Mouse (Mus musculus) hindbrain, embryonic 16.5 days (tissue): ENCODE results near the gene Nedd8. TPM values are rescaled to one million over a fixed set of nuclear protein-coding genes. Genes with fewer than 3 reads are reported as not detected.

Source experiments
- ATAC-seq: fragments of 200-750 bp; cut with Nextera tagmentation; 2 replicates; pipeline ENCODE4 v1.8.0; 2017; ENCODE audit warnings: moderate TSS enrichment, moderate library complexity
- H3K27ac ChIP-seq: fragments of 300-500 bp; sonication (generic); 2 replicates; pipeline ENCODE4 v1.5.1; 2014; ENCODE audit warnings: low read depth, mild to moderate bottlenecking, control low read depth, low read length, moderate library complexity
- H3K27me3 ChIP-seq: fragments of 300-500 bp; sonication (generic); replicated peaks from 2 replicates; pipeline ENCODE4 v1.6.1; 2014; ENCODE audit warnings: low read length; ENCODE audit not compliant: control insufficient read depth, insufficient read depth
- H3K36me3 ChIP-seq: fragments of 300-500 bp; sonication (generic); 2 replicates; pipeline ENCODE4 v1.6.1; 2014; ENCODE audit warnings: mild to moderate bottlenecking, low read length, moderate library complexity, mixed read lengths; ENCODE audit not compliant: control insufficient read depth, insufficient read depth
- H3K4me1 ChIP-seq: fragments of 300-500 bp; sonication (generic); 2 replicates; pipeline ENCODE4 v1.6.1; 2014; ENCODE audit warnings: low read depth, low read length; ENCODE audit not compliant: control insufficient read depth, insufficient read depth
- H3K4me2 ChIP-seq: fragments of 300-500 bp; sonication (generic); 2 replicates; pipeline ENCODE4 v1.6.1; 2014; ENCODE audit warnings: mild to moderate bottlenecking, low read length, control low read depth, moderate library complexity
- H3K4me3 ChIP-seq: fragments of 300-500 bp; sonication (generic); 2 replicates; pipeline ENCODE4 v1.5.1; 2014; ENCODE audit warnings: mild to moderate bottlenecking, low read length, control low read depth, moderate library complexity
- H3K9ac ChIP-seq: fragments of 300-500 bp; sonication (generic); 2 replicates; pipeline ENCODE4 v1.6.1; 2014; ENCODE audit warnings: low read depth, mild to moderate bottlenecking, control low read depth, low read length, moderate library complexity
- H3K9me3 ChIP-seq: fragments of 300-500 bp; sonication (generic); 2 replicates; pipeline ENCODE4 v1.6.1; 2014; ENCODE audit warnings: mild to moderate bottlenecking, low read length, moderate library complexity; ENCODE audit not compliant: control insufficient read depth
- WGBS: fragments of 180-500 bp; shearing (Covaris S2); extraction: QIAGEN DNeasy Blood & Tissue Kit; methylation state at CpG from one replicate; pipeline ENCODE4 v1.1.7; 2014; 5-methylcytosine and 5-hydroxymethylcytosine counted together
- polyA plus RNA-seq: library from polyadenylated mRNA; unstranded; fragments of >200 nt; fragmentation: Nextera tagmentation; extraction: Ambion mirVana; gene quantifications from 2 replicates; pipeline ENCODE4 v1.2.1, GENCODE M21; 2015

The Nedd8 gene
- polyA plus RNA-seq, 1 experiment from 2014 or later, result 599 TPM

GRCm38 (mm10) chr14:55711786-55712185, 39.9 kb upstream of the Nedd8 start:
- H3K4me2 ChIP-seq, result no peak overlapping the region
- no peak overlapping the region for H3K9ac ChIP-seq
- no peak overlapping the region for H3K4me3 ChIP-seq
- WGBS, result 84% methylated on average over 7 of the region's 7 CpGs
- no peaks in the 10 kb centered on the region for H3K4me1 ChIP-seq
- peaks cover 3% of the 10 kb centered on the region; the same call in 1 of the 2 replicates for H3K27me3 ChIP-seq
- ATAC-seq, result no peak
- no peaks in the 10 kb centered on the region for H3K36me3 ChIP-seq
- H3K9me3 ChIP-seq, result no peaks in the 10 kb centered on the region
- H3K27ac ChIP-seq, result no peak overlapping the region

GRCm38 (mm10) chr14:55709509-55709908, 37.6 kb upstream of the Nedd8 start:
- WGBS, result 87% methylated on average over 4 of the region's 4 CpGs
- H3K9me3 ChIP-seq, result no peaks in the 10 kb centered on the region

GRCm38 (mm10) chr14:55707397-55707796, 35.5 kb upstream of the Nedd8 start:
- 84% methylated on average over 5 of the region's 5 CpGs for WGBS
- H3K27ac ChIP-seq, result no peak overlapping the region
- no peaks in the 10 kb centered on the region for H3K27me3 ChIP-seq
- H3K9me3 ChIP-seq, result no peaks in the 10 kb centered on the region
- H3K4me2 ChIP-seq, result no peak overlapping the region
- no peaks in the 10 kb centered on the region for H3K4me1 ChIP-seq
- no peak overlapping the region for H3K4me3 ChIP-seq
- H3K36me3 ChIP-seq, result no peaks in the 10 kb centered on the region
- no peak overlapping the region for H3K9ac ChIP-seq
- no peak for ATAC-seq

More at GRCm38 (mm10) chr14:55709509-55709908, 37.6 kb upstream of the Nedd8 start:
- Histone ChIP-seq H3K4me3 (no peak overlapping the region), H3K4me1 (no peaks in the 10 kb centered on the region), H3K27ac (no peak overlapping the region), H3K9ac (no peak overlapping the region), H3K27me3 (peaks cover 3% of the 10 kb centered on the region; the same call in 1 of the 2 replicates), H3K4me2 (no peak overlapping the region), H3K36me3 (no peaks in the 10 kb centered on the region)
- no peak for ATAC-seq

GRCm38 (mm10) chr14:55706051-55706600, 34.2 kb upstream of the Nedd8 start:
- Histone ChIP-seq H3K9me3 (no peaks in the 10 kb centered on the region), H3K36me3 (no peaks in the 10 kb centered on the region), H3K27me3 (no peaks in the 10 kb centered on the region), H3K4me3 (no peak overlapping the region), H3K4me2 (no peak overlapping the region), H3K4me1 (no peaks in the 10 kb centered on the region), H3K27ac (no peak overlapping the region), H3K9ac (no peak overlapping the region)
- no peak for ATAC-seq
- WGBS, result 90% methylated on average over 8 of the region's 8 CpGs

GRCm38 (mm10) chr14:55702761-55703160, 30.8 kb upstream of the Nedd8 start:
- H3K36me3 ChIP-seq, result no peaks in the 10 kb centered on the region
- WGBS, result 77% methylated on average over 6 of the region's 6 CpGs

GRCm38 (mm10) chr14:55701131-55701530, 29.2 kb upstream of the Nedd8 start:
- ATAC-seq, result no peak
- Histone ChIP-seq H3K9me3 (no peaks in the 10 kb centered on the region), H3K27ac (no peak overlapping the region), H3K36me3 (no peaks in the 10 kb centered on the region), H3K9ac (no peak overlapping the region), H3K4me2 (no peak overlapping the region), H3K27me3 (no peaks in the 10 kb centered on the region), H3K4me3 (no peak overlapping the region), H3K4me1 (no peaks in the 10 kb centered on the region)
- 61% methylated on average over 9 of the region's 9 CpGs for WGBS

More at GRCm38 (mm10) chr14:55702761-55703160, 30.8 kb upstream of the Nedd8 start:
- Histone ChIP-seq H3K4me3 (no peak overlapping the region), H3K4me2 (no peak overlapping the region), H3K9ac (no peak overlapping the region), H3K9me3 (no peaks in the 10 kb centered on the region), H3K27ac (no peak overlapping the region), H3K27me3 (no peaks in the 10 kb centered on the region), H3K4me1 (no peaks in the 10 kb centered on the region)
- ATAC-seq, result no peak

- no peak for ATAC-seq
- Histone ChIP-seq H3K27ac (no peak overlapping the region), H3K4me3 (no peak overlapping the region), H3K4me2 (no peak overlapping the region), H3K36me3 (no peaks in the 10 kb centered on the region), H3K9ac (no peak overlapping the region), H3K27me3 (no peaks in the 10 kb centered on the region), H3K9me3 (no peaks in the 10 kb centered on the region), H3K4me1 (no peaks in the 10 kb centered on the region)
- WGBS, result 87% methylated on average over 4 of the region's 4 CpGs
Observed at GRCm38 (mm10) chr14:55697226-55697625, 25.3 kb upstream of the Nedd8 start.

- H3K27ac ChIP-seq, result no peak overlapping the region
Observed at GRCm38 (mm10) chr14:55689433-55689832, 17.5 kb upstream of the Nedd8 start.

GRCm38 (mm10) chr14:55682118-55682493, 10.2 kb upstream of the Nedd8 start:
- H3K36me3 ChIP-seq, result peaks cover 14% of the 10 kb centered on the region
- H3K4me3 ChIP-seq, result peak overlapping the region; percentile 78
- no peaks in the 10 kb centered on the region for H3K27me3 ChIP-seq
- peak overlapping the region; percentile 69 for H3K9ac ChIP-seq
- no peaks in the 10 kb centered on the region for H3K9me3 ChIP-seq
- H3K4me1 ChIP-seq, result peaks cover 8% of the 10 kb centered on the region; the same call in 1 of the 2 replicates
- ATAC-seq, result no peak; the same call in 1 of the 2 replicates
- WGBS, result 14% methylated on average over 3 of the region's 3 CpGs
- H3K4me2 ChIP-seq, result peak overlapping the region; percentile 90
- peak overlapping the region; percentile 69 for H3K27ac ChIP-seq

More at GRCm38 (mm10) chr14:55689433-55689832, 17.5 kb upstream of the Nedd8 start:
- WGBS, result 82% methylated on average over 10 of the region's 10 CpGs
- H3K4me3 ChIP-seq, result no peak overlapping the region
- no peak for ATAC-seq
- H3K9ac ChIP-seq, result no peak overlapping the region
- H3K36me3 ChIP-seq, result no peaks in the 10 kb centered on the region
- no peaks in the 10 kb centered on the region for H3K9me3 ChIP-seq
- no peaks in the 10 kb centered on the region for H3K27me3 ChIP-seq
- H3K4me1 ChIP-seq, result no peaks in the 10 kb centered on the region
- H3K4me2 ChIP-seq, result no peak overlapping the region
